Mouse (Mus musculus) liver, embryonic 16.5 days (tissue): ENCODE measurements around the gene Gm10100. TPM values are rescaled to one million over a fixed set of nuclear protein-coding genes. Genes with fewer than 3 reads are reported as not detected.
"Not testable (repeated sequence)": the region's sequence is repeated elsewhere in the genome, so short reads cannot be mapped to it uniquely, and the experiment has no call there.

Experiments used
- ATAC-seq: fragments of 200-750 bp; cut with Nextera tagmentation; 2 replicates; pipeline ENCODE4 v1.8.0; 2017; ENCODE audit warnings: low read depth, mild to moderate bottlenecking, moderate number of reproducible peaks, moderate library complexity
- H3K27ac ChIP-seq: fragments of 300-500 bp; sonication (generic); 2 replicates; pipeline ENCODE4 v1.5.1; 2014; ENCODE audit warnings: mild to moderate bottlenecking, low read length
- H3K27me3 ChIP-seq: fragments of 300-500 bp; sonication (generic); 2 replicates; pipeline ENCODE4 v1.6.1; 2014; ENCODE audit warnings: low read depth, low read length, mixed read lengths; ENCODE audit not compliant: control insufficient read depth, insufficient read depth
- H3K36me3 ChIP-seq: fragments of 300-500 bp; sonication (generic); 2 replicates; pipeline ENCODE4 v1.6.1; 2014; ENCODE audit warnings: mild to moderate bottlenecking; ENCODE audit not compliant: control insufficient read depth, insufficient read depth
- H3K4me1 ChIP-seq: fragments of 300-500 bp; sonication (generic); 2 replicates; pipeline ENCODE4 v1.6.1; 2014; ENCODE audit warnings: low read depth, low read length, mixed read lengths; ENCODE audit not compliant: control insufficient read depth
- H3K4me2 ChIP-seq: fragments of 300-500 bp; sonication (generic); 2 replicates; pipeline ENCODE4 v1.6.1; 2014; ENCODE audit warnings: low read depth, low read length, mixed read lengths
- H3K4me3 ChIP-seq: fragments of 300-500 bp; sonication (generic); 2 replicates; pipeline ENCODE4 v1.5.1; 2014; ENCODE audit warnings: low read depth, mild to moderate bottlenecking, low read length
- H3K9ac ChIP-seq: fragments of 300-500 bp; sonication (generic); 2 replicates; pipeline ENCODE4 v1.6.1; 2014; ENCODE audit warnings: low read depth, low read length
- H3K9me3 ChIP-seq: fragments of 300-500 bp; sonication (generic); replicated peaks from 2 replicates; pipeline ENCODE4 v1.6.1; 2016; ENCODE audit warnings: low read length; ENCODE audit not compliant: control insufficient read depth
- WGBS: fragments of 180-500 bp; shearing (Covaris S2); extraction: QIAGEN DNeasy Blood & Tissue Kit; methylation state at CpG from one replicate; pipeline ENCODE4 v1.1.7; 2014; ENCODE audit not compliant: insufficient replicate concordance; 5-methylcytosine and 5-hydroxymethylcytosine counted together
- polyA plus RNA-seq: library from polyadenylated mRNA; unstranded; fragments of >200 nt; fragmentation: Nextera tagmentation; extraction: Ambion mirVana; gene quantifications from 2 replicates; pipeline ENCODE4 v1.2.1, GENCODE M21; 2015

Gm10100 gene
- polyA plus RNA-seq, 1 experiment from 2014 or later = not detected

GRCm38 (mm10) chr10:77738929-77739328 lies 12.6 kb downstream of the Gm10100 start:
- WGBS = 49% methylated on average over 4 of the region's 4 CpGs

GRCm38 (mm10) chr10:77741924-77742688 lies 15.8 kb downstream of the Gm10100 start, which contains the start of gene Gm18596:
TSS of gene Gm18596 (minus strand) at chr10:77742638.
- not testable (repeated sequence) for H3K4me2 ChIP-seq, H3K4me3 ChIP-seq, H3K9ac ChIP-seq, ATAC-seq, H3K27me3 ChIP-seq, H3K9me3 ChIP-seq, H3K36me3 ChIP-seq, H3K4me1 ChIP-seq, H3K27ac ChIP-seq
- 47% methylated on average over 4 of the region's 5 CpGs for WGBS

More at GRCm38 (mm10) chr10:77738929-77739328, 12.6 kb downstream of the Gm10100 start:
- no peak overlapping the region for H3K4me2 ChIP-seq
- H3K9ac ChIP-seq = no peak overlapping the region
- H3K27ac ChIP-seq = no peak overlapping the region
- H3K4me1 ChIP-seq = no peaks in the 10 kb centered on the region
- H3K4me3 ChIP-seq = no peak overlapping the region
- ATAC-seq = no peak
- H3K9me3 ChIP-seq = no peaks in the 10 kb centered on the region
- no peaks in the 10 kb centered on the region for H3K27me3 ChIP-seq
- no peaks in the 10 kb centered on the region for H3K36me3 ChIP-seq

GRCm38 (mm10) chr10:77750686-77751085 lies 24.4 kb downstream of the Gm10100 start:
- not testable (repeated sequence) for H3K4me3 ChIP-seq, H3K27ac ChIP-seq, H3K4me2 ChIP-seq, H3K36me3 ChIP-seq, H3K4me1 ChIP-seq, H3K9me3 ChIP-seq, H3K27me3 ChIP-seq, H3K9ac ChIP-seq, ATAC-seq
- 50% methylated on average over 1 of the region's 1 CpGs for whole genome bisulfite sequencing

GRCm38 (mm10) chr10:77751254-77751653 lies 25.0 kb downstream of the Gm10100 start, which contains the start of gene Gm9736:
TSS of gene Gm9736 (minus strand) at chr10:77751354.
- ATAC-seq = not testable (repeated sequence)
- 44% methylated on average over 1 of the region's 1 CpGs for WGBS

GRCm38 (mm10) chr10:77752312-77752711 lies 26.0 kb downstream of the Gm10100 start:
- 41% methylated on average over 3 of the region's 3 CpGs for WGBS
- not testable (repeated sequence) for H3K36me3 ChIP-seq, H3K27ac ChIP-seq, H3K9me3 ChIP-seq, H3K4me3 ChIP-seq, H3K9ac ChIP-seq, ATAC-seq, H3K4me2 ChIP-seq, H3K27me3 ChIP-seq, H3K4me1 ChIP-seq

More at GRCm38 (mm10) chr10:77751254-77751653, 25.0 kb downstream of the Gm10100 start, which contains the start of gene Gm9736:
- H3K9me3 ChIP-seq, H3K36me3 ChIP-seq, H3K4me3 ChIP-seq, H3K4me2 ChIP-seq, H3K4me1 ChIP-seq, H3K27ac ChIP-seq, H3K27me3 ChIP-seq, H3K9ac ChIP-seq: not testable (repeated sequence)

GRCm38 (mm10) chr10:77753448-77753847 lies 27.2 kb downstream of the Gm10100 start:
- H3K4me1 ChIP-seq = no peaks in the 10 kb centered on the region
- no peak overlapping the region for H3K9ac ChIP-seq
- no peak overlapping the region for H3K4me3 ChIP-seq
- H3K27ac ChIP-seq = no peak overlapping the region
- H3K4me2 ChIP-seq = no peak overlapping the region
- no peaks in the 10 kb centered on the region for H3K27me3 ChIP-seq
- ATAC-seq = no peak
- H3K36me3 ChIP-seq = no peaks in the 10 kb centered on the region
- no peaks in the 10 kb centered on the region for H3K9me3 ChIP-seq

GRCm38 (mm10) chr10:77759582-77759981 lies 33.3 kb downstream of the Gm10100 start, which contains the start of gene Gm3233:
TSS of gene Gm3233 (minus strand) at chr10:77759682.
- H3K4me3 ChIP-seq, H3K27ac ChIP-seq, H3K36me3 ChIP-seq, H3K4me2 ChIP-seq, H3K9ac ChIP-seq, ATAC-seq, H3K4me1 ChIP-seq, H3K9me3 ChIP-seq, H3K27me3 ChIP-seq: not testable (repeated sequence)
- WGBS = no CpG with 5 or more reads among the region's 1 CpGs

GRCm38 (mm10) chr10:77769727-77770126 lies 43.4 kb downstream of the Gm10100 start:
- Histone ChIP-seq H3K9me3 (no peaks in the 10 kb centered on the region), H3K4me1 (no peaks in the 10 kb centered on the region), H3K36me3 (no peaks in the 10 kb centered on the region), H3K4me2 (no peak overlapping the region), H3K27me3 (no peaks in the 10 kb centered on the region), H3K9ac (no peak overlapping the region), H3K4me3 (no peak overlapping the region), H3K27ac (no peak overlapping the region)
- no peak for ATAC-seq
- WGBS = 67% methylated on average over 1 of the region's 1 CpGs

GRCm38 (mm10) chr10:77771225-77771624 lies 44.9 kb downstream of the Gm10100 start, which contains the start of gene Gm3238:
TSS of gene Gm3238 (minus strand) at chr10:77771325.
- not testable (repeated sequence) for H3K27ac ChIP-seq, ATAC-seq, H3K9me3 ChIP-seq, H3K36me3 ChIP-seq, H3K4me1 ChIP-seq, H3K4me2 ChIP-seq, H3K4me3 ChIP-seq, H3K27me3 ChIP-seq, H3K9ac ChIP-seq
- WGBS = no CpG with 5 or more reads among the region's 1 CpGs
